ENCODE assay signal across 8 mouse cellular contexts in genomic region chr19:32254739-32255344, GRCm38 (mm10).
A peak's percentile ranks its signal among the peaks of the same experiment; 100 is the strongest.
DNase-seq lines count a peak whose midpoint lies in the region; ATAC-seq and TF ChIP-seq lines count a peak whose summit lies in the region.

No protein-coding gene starts in this region.

- no peak overlapping the region for H3K9ac ChIP-seq in kidney, embryonic 16.5 days (replicated peaks; ENCODE audit: low read length)
- H3K9ac ChIP-seq in midbrain, embryonic 15.5 days, result no peak overlapping the region

- peak; percentile 78; the same call in 1 of the 2 replicates for ATAC-seq in kidney, embryonic 16.5 days (ENCODE audit: low FRiP score, low TSS enrichment)
- ATAC-seq in midbrain, embryonic 15.5 days (replicated peaks), result no peak

- WGBS in kidney, embryonic 16.5 days, result 40% methylated on average over 8 of the region's 8 CpGs
- 30% methylated on average over 8 of the region's 8 CpGs for WGBS in midbrain, embryonic 15.5 days

- no peak overlapping the region for H3K4me2 ChIP-seq in kidney, embryonic 16.5 days (replicated peaks; ENCODE audit: low read depth, low read length)
- H3K4me2 ChIP-seq in midbrain, embryonic 15.5 days, result no peak overlapping the region

- TF ChIP-seq CTCF in layer of hippocampus, adult 2 months (conservative IDR thresholded peaks at IDR 0.05), result no peak

- H3K27me3 ChIP-seq in kidney, embryonic 16.5 days (ENCODE audit: insufficient read depth, low read length), result no peaks in the 10 kb centered on the region
- H3K27me3 ChIP-seq in midbrain, embryonic 15.5 days (replicated peaks), result no peaks in the 10 kb centered on the region

- H3K36me3 ChIP-seq in kidney, embryonic 16.5 days (ENCODE audit: insufficient read depth, low read length), result 0 out of 2 replicates have a peak, but pooled peaks cover 2% of the 10 kb centered on the region
- no peaks in the 10 kb centered on the region for H3K36me3 ChIP-seq in midbrain, embryonic 15.5 days (replicated peaks)

- peak overlapping the region; percentile 77 for H3K27ac ChIP-seq in layer of hippocampus, adult 2 months
- peak overlapping the region; percentile 62 for H3K27ac ChIP-seq in kidney, embryonic 16.5 days (ENCODE audit: low read length)
- H3K27ac ChIP-seq in midbrain, embryonic 15.5 days, result 0 out of 2 replicates have a peak overlapping the region, but pooled peaks have one; percentile 12

- H3K9me3 ChIP-seq in kidney, embryonic 16.5 days (ENCODE audit: low read length), result no peaks in the 10 kb centered on the region
- no peaks in the 10 kb centered on the region for H3K9me3 ChIP-seq in midbrain, embryonic 15.5 days

- H3K4me1 ChIP-seq in kidney, embryonic 16.5 days (ENCODE audit: insufficient read depth, low read length), result peaks cover 18% of the 10 kb centered on the region
- H3K4me1 ChIP-seq in midbrain, embryonic 15.5 days, result 0 out of 2 replicates have a peak, but pooled peaks cover 9% of the 10 kb centered on the region

- no peak overlapping the region for H3K4me3 ChIP-seq in layer of hippocampus, adult 2 months
- no peak overlapping the region for H3K4me3 ChIP-seq in kidney, embryonic 16.5 days (ENCODE audit: low read length)
- H3K4me3 ChIP-seq in midbrain, embryonic 15.5 days, result no peak overlapping the region

- no peak for DNase-seq in layer of hippocampus, adult 2 months (ENCODE audit: low spot score in 2 of 2)
- DNase-seq in layer of hippocampus, adult 9-11 months, result no peak
- peak; percentile 31 for DNase-seq in adipocyte (ENCODE audit: low spot score)
- DNase-seq in ovary, adult 18-20 months (ENCODE audit: low spot score), result no peak
- DNase-seq in right cerebral cortex, postnatal 36 days (ENCODE audit: low spot score in 2 of 2), result no peak
- DNase-seq in frontal cortex, postnatal 36 days (ENCODE audit: low spot score in 2 of 2), result no peak

Comparison
In these comparisons a context has a peak if more than half of its experiments do, and no peak if none do; other contexts are left out.
1. H3K27ac ChIP-seq: peak in every context shown above with its lines; median percentile 77 in layer of hippocampus, adult 2 months; 62 in kidney, embryonic 16.5 days; 12 in midbrain, embryonic 15.5 days.